Mouse (Mus musculus): ENCODE data around the gene Pigw.
A peak's percentile ranks its signal among the peaks of the same experiment; 100 is the strongest.
"Not testable (repeated sequence)": the region's sequence is repeated elsewhere in the genome, so short reads cannot be mapped to it uniquely, and the experiment has no call there.

Gene Pigw

DNA sequence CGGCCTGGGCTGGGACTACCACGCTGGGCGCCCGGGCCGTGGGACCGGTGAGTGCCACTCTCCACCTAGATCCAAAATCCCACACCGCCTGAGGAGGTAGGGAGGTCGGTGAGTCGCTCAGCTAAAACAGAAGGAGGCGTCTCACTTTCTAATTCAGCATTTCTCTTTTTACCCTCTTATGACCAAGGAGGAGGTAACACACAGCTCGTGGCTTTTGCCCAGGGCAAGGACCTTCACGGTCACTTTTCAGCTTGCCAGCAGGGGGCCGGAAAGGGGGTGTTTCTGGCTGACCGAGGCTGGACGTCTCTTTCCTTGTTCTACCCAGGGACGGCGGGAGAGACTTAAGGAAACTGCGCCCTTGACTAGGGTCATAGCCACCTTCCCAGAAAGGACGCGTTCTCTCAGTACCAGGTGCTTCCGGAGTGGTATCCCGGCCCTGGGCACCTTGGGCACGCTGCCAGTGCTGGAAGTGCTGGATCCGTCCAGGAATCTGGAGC lies 428 bp upstream of the Pigw start:
- DNase-seq (ENCODE audit: extremely low spot score, low read depth, low spot score) = no peak

DNA sequence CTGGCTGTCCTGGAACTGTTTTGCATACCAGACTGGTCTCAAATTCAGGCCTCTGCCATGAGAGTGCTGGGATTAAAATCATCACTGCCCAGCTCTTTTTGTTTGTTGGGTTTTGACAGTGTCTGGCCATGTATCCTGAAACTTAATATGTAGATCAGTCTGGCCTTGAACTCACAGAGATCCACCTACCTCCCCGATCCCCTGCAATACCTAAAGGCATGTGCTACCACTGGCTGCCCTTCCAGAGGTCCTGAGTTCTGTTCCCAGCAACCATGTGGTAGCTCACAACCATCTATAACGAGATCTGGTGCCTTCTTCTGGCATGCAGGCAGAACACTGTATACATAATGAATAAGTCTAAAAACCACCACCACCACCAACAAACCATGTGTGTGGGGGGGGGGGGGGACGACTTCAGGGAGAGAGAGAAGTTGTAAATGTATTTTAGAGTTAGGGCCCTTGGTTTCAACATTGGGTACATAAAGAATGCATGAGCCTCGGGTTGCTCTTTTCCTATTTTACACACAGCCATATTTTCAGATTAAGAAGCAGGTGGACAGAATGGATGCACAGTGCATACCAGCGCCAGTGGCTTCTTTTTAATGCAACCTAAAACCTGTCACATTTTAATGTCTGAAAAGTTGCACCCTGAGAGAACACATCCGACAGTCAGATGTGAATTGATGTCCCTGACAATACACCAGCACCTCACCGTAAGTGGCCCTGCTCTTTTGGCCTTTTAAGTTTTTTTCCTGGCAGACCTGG lies 896 bp downstream of the Pigw start:
- DNase-seq (ENCODE audit: extremely low spot score, low read depth, low spot score) = no peak

DNA sequence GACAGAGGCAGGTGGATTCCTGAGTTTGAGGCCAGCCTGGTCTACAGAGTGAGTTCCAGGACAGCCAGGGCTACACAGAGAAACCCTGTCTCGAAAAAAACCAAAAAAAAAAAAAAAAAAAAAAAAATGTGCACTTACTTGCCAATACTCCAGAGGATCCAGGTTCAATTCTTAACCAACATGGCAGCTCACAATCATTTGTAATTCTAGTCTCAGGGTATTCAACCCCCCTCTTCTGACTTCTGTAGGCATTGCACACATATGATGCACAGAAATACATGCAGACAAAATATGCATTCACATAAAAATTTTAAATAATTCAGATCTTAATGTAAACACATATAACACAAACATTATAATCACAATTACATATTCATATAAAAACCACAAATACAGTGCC lies 4.1 kb downstream of the Pigw start:
- not testable (repeated sequence) for DNase-seq (ENCODE audit: extremely low spot score, low read depth, low spot score)

DNA sequence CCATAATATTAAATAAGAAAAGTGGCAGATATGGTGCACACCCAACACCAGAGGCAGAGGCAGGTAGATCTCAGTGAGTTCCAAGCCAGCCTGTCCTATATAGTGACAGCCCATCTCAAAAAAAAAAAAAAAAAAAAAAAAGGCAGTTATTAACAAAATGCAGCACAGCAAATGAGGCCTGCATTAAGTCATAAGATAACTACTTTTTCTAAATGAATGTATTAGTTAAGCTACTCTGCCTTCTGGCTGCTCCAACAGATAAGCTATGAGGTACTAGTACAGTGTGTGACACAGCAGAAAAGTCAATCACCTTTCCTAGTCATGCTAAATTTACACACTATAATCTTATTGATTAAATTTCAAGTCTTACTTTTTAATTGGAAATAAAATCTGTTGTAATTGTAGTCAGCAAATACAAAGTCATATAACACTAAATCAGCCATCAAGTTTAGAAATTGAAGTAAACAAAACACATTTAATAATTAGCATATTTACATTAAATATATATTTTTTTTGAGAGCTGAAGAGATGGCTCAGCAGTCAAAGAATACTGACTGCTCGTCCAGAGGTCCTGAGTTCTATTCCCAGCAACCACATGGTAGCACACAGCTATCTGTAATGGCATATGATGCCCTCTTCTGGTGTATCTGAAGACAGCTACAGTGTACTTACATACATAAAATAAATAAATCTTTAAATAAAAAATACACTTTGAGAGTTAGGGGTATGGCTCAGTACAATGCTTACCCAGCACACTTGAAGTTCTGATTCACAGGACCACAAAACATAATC lies 6.8 kb downstream of the Pigw start:
- DNase-seq (ENCODE audit: extremely low spot score, low read depth, low spot score) = no peak

DNA sequence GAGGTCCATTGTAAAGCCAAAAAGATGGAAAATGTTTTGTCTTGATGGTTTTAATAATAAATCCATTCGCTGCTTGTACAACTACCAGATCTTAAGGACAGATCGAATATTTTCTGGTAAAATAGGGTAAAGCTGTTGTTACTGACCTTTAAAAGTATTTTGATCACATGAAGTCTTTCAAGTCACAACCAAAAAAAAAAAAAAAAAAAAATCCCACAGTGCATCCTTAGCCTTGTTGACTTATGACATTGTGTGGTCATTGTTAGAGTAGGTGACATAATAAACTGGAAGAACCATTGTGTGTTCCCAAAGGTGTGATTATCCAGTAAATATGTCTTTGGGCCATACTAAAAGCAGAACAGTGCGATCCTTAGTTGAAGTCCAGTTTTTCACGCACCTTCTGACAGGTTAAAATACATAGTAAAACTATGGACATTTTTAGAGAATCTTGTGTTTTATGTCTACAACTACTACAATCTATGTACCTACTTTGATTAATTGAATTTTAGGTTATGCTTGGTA lies 8.5 kb downstream of the Pigw start:
- DNase-seq (ENCODE audit: extremely low spot score, low read depth, low spot score) = no peak

DNA sequence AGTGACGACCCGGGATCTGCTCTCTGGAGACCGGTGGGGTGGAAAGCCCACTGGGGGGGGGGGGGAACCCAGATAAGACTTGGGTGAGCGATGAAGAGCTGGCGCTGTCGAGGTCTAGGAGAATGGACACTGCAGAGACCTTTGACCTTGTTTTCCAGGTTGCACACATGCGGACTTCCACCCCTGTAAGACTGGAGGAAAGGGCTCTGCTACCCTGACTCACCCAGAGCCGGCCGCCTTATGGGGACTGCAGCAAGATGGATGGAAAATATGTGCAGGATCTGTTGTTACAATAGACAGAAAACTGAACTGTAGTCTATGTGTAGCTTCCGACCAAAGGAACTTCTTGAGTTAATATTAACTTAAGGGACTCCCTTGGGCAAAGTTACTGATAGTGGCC lies 9.0 kb downstream of the Pigw start:
- DNase-seq (ENCODE audit: extremely low spot score, low read depth, low spot score) = no peak

DNA sequence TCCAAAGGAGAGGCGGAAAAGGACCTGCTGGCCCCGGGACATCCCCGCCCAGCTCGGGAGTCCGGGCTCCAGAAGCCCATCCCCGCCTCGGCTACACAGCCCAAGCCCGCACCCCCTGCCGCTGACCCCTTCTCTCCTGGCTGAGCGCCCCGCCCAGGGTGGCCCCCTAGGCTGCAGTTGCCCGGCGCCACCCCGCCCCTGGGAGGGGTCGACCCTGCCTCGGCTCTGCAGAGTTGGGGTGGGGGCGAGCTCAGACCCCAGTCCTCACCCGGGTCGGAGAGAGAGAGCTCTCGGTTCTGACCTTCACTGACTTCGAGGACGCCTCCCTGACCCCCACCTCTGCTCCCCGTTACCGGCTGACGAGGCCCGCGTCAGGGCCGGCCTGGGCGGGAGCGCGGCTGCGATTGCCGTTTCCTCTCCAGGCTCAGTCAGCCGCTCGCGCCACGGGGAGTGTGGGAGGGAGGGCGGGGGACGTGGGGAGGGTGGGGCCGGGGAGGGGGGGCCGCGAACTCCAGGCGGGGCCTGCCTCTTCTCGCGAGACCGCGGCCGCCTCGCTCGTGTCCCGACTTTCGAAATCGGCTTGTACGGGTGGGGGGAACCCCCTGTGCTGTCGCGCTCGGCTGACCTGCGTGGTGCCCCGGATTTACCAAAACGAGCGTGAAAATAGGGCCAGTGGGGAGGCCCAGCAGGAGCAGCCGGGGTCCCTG lies 9.6 kb downstream of the Pigw start, which contains the start of gene Ggnbp2:
Gene Ggnbp2, minus strand, starts transcription at position 481 of the 707 bp plus-strand sequence.
- DNase-seq (ENCODE audit: extremely low spot score, low read depth, low spot score) = no peak

DNA sequence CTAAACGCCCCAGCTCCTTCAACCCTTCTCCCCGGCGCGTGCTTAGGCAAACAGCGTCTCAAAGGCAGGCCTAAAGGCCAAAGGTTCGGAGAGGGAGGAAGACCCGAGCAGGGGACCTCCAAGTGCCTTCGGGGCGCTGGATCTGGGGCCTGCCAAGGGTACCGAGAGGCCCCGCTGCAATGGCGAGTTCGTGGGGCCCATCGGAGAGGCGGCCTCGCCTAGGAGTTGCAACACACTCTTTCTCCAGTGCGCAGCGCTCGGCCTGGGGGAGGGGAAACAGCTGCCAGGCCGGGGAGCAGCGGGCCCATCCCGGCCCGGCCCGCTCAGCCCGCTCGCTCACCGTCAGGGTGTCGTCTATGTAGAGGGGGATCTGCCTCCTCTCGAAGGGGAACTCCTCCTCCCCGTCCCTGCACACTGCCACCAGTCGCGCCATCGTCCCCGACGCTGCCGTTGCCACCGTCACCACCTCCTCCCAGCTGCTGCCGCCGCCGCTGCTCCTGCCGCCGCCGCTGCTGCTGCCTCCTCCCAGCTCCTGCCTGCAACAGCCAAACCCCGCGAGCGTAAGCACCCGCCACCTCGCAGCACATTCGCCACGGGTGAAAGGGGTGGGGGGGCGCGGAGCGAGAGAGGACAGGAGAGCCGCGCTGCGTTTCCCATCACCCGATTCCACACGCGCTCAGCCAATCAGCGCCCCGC lies 10.4 kb downstream of the Pigw start:
- DNase-seq (ENCODE audit: extremely low spot score, low read depth, low spot score) = peak; percentile 69

DNA sequence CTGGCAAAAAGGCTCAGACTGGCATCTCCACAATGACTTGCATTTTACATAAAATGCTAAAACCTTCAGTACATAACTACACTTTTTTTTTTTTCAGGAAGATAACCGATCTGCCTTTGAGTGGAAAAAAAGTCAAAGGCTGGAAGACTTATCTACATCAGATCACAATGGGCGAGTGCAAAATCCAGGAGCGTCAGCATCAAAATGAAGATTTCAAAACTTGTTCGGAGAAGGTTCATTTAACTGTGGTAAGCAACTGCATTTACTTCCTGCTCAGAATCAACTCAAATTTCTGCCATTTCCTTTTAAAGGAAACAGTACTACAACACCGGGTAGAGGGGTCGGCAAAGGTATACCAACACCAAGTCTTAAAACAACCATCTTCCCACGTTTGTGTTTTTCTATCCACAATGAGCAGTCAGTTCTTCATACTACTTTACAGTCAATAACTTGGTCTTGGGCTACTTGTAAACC lies 11.3 kb downstream of the Pigw start:
- DNase-seq (ENCODE audit: extremely low spot score, low read depth, low spot score) = no peak

DNA sequence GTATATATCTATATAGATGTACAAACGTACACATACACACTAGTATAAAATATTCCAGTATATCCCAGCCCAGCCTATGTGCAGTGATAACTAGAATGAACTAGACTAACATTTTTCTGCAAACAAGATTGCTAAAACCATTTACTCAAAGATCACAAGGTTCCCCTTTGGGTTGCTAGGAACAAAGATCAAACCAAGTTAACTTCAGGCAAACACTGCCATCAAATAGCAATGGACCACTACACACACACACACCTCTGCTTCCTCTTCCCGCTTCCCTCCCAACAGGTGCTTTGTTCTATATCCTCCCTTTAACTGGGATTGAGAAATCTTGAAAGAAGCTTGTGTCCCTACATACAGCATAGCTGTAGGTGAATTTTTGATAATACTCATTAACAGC lies 12.5 kb downstream of the Pigw start:
- DNase-seq (ENCODE audit: extremely low spot score, low read depth, low spot score) = no peak

DNA sequence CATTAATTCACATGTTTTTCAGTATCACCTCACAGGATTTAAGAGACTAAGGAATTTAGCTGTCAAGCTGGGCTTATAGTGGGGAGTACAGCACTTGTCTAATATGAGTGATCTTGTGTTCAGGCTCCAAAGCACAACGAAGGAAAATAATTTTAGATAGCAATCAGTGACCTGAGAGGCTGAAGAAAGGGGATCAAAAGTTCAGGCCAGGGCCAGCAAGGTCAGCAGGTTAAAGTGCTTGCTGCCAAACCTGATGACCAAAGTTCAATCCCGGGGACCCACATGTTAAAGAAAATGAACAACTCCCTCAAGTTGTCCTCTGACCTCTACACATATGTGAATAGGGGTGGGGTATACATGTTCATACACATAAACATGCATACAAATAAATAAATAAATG lies 14.8 kb downstream of the Pigw start:
- no peak for DNase-seq (ENCODE audit: extremely low spot score, low read depth, low spot score)

DNA sequence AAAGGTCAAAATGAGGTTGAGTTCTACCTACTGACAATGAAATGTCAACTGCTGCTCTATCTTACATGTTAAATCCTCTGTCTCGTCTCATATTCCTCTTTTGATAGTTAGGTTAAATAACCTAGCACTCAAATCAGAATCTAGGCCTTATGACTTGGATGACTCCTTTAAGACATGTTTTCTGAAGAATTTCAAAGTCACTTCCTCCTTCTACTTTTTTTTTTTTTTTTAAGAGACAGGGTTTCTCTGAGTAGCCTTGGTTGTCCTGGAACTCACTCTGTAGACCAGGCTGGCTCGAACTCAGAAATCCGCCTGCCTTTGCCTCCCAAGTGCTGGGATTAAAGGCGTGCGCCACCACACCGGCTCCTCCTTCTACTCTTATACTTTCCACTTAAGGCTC lies 24.8 kb downstream of the Pigw start:
- DNase-seq (ENCODE audit: extremely low spot score, low read depth, low spot score) = no peak

DNA sequence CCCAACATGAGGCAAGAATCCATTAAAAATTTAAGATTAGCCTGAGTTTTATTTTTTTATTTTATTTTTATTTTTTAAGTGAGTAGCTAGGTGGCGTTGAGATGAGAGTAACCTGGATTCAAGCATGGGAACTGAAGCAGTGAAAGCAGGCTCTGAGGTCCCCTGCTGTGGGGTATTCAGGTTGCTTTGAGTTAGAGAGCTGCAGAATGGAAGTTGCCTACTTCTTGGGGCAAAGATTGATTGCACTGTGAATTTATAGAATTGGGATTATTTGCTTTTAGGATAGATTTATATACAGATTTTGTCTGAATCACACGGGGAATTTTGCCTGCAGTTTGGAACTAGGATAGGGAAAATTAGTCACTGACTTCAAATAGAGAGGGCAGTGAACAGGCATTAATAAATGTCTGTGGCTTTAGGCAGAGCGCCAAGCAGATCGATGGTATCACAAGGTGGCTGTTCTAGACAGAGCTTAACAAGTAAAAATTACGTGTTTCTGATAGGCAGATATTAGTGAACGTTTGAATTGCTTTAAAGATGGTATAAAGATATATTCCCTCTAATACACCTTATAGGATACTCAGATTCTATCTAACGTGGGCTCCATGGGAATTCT lies 32.5 kb downstream of the Pigw start:
- no peak for DNase-seq (ENCODE audit: extremely low spot score, low read depth, low spot score)

DNA sequence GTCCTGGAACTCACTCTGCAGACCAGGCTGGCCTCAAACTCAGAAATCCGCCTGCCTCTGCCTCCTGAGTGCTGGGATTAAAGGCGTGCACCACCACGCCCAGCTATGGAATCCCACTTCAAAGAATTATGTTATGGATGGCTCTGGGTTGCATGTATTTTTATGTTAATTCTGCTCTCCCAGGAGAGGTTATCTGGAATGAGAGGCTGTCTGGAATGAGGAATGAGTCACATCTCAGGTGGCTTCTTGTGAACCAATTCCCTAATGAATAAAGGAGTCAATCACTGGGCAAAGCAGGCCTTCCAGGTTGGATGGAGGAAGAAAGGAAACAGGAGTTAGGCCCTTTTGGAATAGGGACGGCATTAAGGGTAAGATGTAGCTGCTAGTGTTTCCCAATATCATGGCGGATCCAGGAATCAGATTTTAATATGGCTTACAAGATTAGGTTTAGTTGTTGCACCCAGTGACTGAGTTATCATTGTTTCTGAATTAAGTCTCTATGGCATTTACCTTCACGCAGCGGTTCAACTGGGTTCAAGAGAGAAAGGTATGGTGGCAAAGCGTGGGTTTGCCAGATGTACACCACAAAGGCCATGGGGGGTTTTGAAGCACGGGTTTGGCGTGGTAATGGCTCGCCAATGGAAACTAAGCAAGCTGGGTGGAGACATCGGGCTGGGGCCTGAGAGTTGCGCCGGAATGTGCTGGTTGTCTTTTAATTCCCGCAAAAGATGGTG lies 33.2 kb downstream of the Pigw start:
- DNase-seq (ENCODE audit: extremely low spot score, low read depth, low spot score) = no peak

DNA sequence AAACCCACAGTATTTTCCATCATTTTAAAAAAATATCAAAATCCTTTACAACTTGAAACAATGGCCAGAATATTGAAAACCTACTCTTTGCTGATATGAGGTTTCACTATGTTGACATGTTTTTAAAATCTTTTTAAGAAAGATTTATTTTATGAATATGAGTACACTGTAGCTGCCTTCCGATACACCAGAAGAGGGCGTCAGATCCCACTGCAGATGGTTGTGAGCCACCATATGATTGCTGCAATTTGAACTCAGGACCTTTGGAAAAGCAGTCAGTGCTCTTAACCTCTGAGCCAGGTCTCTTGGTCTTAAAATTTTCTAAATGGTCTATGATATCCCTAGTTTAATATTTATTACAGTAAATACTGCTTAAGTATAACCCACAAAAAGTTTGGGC lies 40.8 kb downstream of the Pigw start:
- no peak for DNase-seq (ENCODE audit: extremely low spot score, low read depth, low spot score)

DNA sequence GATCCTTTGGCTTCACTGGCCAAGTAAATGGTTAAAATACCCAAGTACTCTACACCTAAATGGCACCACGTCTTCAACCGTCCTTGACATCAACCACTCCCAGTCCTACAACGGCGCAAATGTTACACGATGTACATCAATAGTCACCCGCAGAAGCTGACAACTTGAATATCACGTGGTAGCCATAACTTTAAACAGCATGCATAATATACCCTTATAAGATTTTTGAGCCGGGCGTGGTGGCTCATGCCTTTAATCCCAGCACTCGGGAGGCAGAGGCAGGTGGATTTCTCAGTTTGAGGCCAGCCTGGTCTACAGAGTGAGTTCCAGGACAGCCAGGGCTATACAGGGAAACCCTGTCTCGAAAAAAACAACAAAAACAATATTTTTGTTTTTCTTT lies 50.6 kb downstream of the Pigw start:
- DNase-seq (ENCODE audit: extremely low spot score, low read depth, low spot score) = not testable (repeated sequence)

DNA sequence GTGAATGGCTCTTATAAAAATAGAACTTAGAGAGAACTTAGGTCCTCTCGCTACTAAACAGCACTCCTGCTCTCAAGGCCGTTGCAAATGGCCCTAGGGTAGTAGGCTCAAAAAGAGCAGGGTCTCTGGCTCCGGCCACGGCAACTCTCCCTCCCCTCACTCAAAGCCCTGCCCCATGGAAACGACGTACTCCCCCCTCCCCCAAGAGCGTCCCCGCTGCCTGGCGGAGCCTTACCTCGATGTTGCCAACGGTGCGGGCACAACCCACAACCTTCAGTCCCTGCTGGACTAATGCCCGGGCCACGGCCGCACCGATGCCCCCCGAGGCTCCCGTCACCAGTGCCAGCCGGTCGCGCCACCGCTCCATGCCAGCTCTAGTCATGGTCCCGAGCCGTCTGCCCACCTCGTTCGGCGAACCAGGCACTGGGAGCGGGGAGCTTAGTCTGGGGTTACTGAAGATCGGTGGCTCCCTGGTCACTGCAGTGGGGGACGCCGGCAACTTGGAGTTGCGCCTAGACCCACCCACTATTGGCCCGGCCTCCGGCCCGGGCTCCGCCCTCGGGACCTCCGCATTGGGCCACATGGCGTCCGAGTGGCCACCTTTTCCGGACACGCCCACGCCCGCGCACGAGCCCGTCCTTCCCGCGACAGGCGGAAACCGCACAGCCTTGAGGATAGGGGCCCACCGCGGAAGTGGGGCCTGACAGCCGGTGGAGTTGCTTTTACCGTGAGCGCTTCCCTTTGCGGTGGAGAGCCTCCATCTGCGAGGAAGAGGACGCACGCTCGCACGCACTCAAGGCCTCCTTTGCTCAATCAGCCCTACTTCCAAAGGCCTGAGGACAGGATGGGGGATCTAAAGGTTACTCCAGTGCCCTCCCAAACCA lies 51.3 kb downstream of the Pigw start, which contains the start of gene Dhrs11:
Gene Dhrs11, minus strand, starts transcription at position 479 of the 884 bp plus-strand sequence.
- DNase-seq (ENCODE audit: extremely low spot score, low read depth, low spot score) = no peak

DNA sequence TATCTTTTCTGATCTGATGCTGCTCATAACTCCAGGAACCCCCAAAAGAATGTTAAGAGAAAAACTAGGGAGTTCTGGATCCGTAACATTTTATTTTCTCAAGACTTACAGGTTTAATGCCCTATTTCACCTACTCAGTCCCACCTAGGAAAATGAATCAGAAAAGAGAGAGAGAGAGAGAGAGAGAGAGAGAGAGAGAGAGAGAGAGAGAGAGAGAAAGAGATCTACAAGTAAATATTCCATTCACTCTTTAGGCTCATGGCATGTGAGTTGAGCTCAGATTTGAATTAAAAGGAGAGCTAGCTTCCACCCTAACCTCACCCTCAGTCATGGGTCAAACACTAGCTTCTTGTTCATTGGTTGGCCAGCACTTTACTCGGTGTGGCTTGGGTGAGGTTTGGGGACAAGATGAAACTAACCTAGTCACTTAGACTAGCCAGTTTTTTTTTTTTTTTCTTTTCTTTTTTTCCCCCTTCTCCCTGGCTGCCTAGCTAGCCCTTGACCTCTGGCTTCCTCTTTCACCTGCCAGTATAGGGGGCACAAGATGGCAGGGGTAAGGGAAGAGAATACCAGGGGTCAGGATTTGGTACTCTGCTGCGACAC lies 52.1 kb downstream of the Pigw start:
- no peak for DNase-seq (ENCODE audit: extremely low spot score, low read depth, low spot score)

Data from hindlimb bud, embryonic 11.5 days (tissue).